Mouse (Mus musculus) left cerebral cortex, adult 9 months (tissue): ENCODE results near the gene Mtr.

Experiments
- DNase-seq, 2 experiments: peaks; one replicate each; pipeline ENCODE4 v3.0.0; 2022; ENCODE audit warnings: low spot score in 2 of 2

The Mtr gene

GRCm38 (mm10) chr13:12243991-12244390, 13.9 kb downstream of the Mtr start:
- DNase-seq, result no peak

GRCm38 (mm10) chr13:12232141-12232540, 25.8 kb downstream of the Mtr start:
- DNase-seq, result no peak

- no peak for DNase-seq
Measured at GRCm38 (mm10) chr13:12228248-12228647, 29.7 kb downstream of the Mtr start.

- DNase-seq, result no peak
Measured at GRCm38 (mm10) chr13:12227606-12228005, 30.3 kb downstream of the Mtr start.

- no peak for DNase-seq
Measured at GRCm38 (mm10) chr13:12218603-12219002, 39.3 kb downstream of the Mtr start.

- DNase-seq, result no peak
Measured at GRCm38 (mm10) chr13:12214922-12215321, 43.0 kb downstream of the Mtr start.

- DNase-seq, result no peak
Measured at GRCm38 (mm10) chr13:12211058-12211457, 46.9 kb downstream of the Mtr start.

GRCm38 (mm10) chr13:12210023-12210762, 47.7 kb downstream of the Mtr start:
- DNase-seq, result peak in 1 of 2 experiments; percentile 47

GRCm38 (mm10) chr13:12200372-12200771, 57.5 kb downstream of the Mtr start:
- no peak for DNase-seq

GRCm38 (mm10) chr13:12198486-12198885, 59.4 kb downstream of the Mtr start:
- DNase-seq, result no peak

GRCm38 (mm10) chr13:12196861-12197260, 61.1 kb downstream of the Mtr start:
- DNase-seq, result no peak

- no peak for DNase-seq
Measured at GRCm38 (mm10) chr13:12196012-12196411, 61.9 kb downstream of the Mtr start.

- DNase-seq, result peak; percentile 54 to 64
Measured at GRCm38 (mm10) chr13:12194942-12195662, 62.8 kb downstream of the Mtr start.

- DNase-seq, result no peak
Measured at GRCm38 (mm10) chr13:12189219-12189618, 68.7 kb downstream of the Mtr start.

- no peak for DNase-seq
Measured at GRCm38 (mm10) chr13:12188804-12189203, 69.1 kb downstream of the Mtr start.

GRCm38 (mm10) chr13:12179481-12179880, 78.4 kb downstream of the Mtr start:
- DNase-seq, result no peak

- DNase-seq, result no peak
Measured at GRCm38 (mm10) chr13:12176761-12177160, 81.2 kb downstream of the Mtr start.

GRCm38 (mm10) chr13:12175988-12176736, 81.8 kb downstream of the Mtr start:
- no peak for DNase-seq

GRCm38 (mm10) chr13:12167276-12167675, 90.6 kb downstream of the Mtr start:
- no peak for DNase-seq

GRCm38 (mm10) chr13:12166386-12166785, 91.5 kb downstream of the Mtr start:
- DNase-seq, result peak; percentile 62 to 66

GRCm38 (mm10) chr13:12165461-12166058, 92.4 kb downstream of the Mtr start:
- DNase-seq, result no peak

- DNase-seq, result no peak
Measured at GRCm38 (mm10) chr13:12162457-12162856, 95.5 kb downstream of the Mtr start.
